Mouse (Mus musculus) intestine, embryonic 15.5 days (tissue): ENCODE measurements around the gene Rln3. TPM values are rescaled to one million over a fixed set of nuclear protein-coding genes. Genes with fewer than 3 reads are reported as not detected.
"Not testable (repeated sequence)": the region's sequence is repeated elsewhere in the genome, so short reads cannot be mapped to it uniquely, and the experiment has no call there.

ENCODE experiments used
- ATAC-seq: fragments of 200-750 bp; cut with Nextera tagmentation; 2 replicates; pipeline ENCODE4 v1.8.0; 2017; ENCODE audit warnings: moderate TSS enrichment, moderate library complexity
- H3K27ac ChIP-seq: fragments of 300-500 bp; sonication (generic); 2 replicates; pipeline ENCODE4 v1.5.1; 2015; ENCODE audit warnings: mild to moderate bottlenecking, inconsistent platforms
- H3K27me3 ChIP-seq: fragments of 300-500 bp; sonication (generic); replicated peaks from 2 replicates; pipeline ENCODE4 v1.6.1; 2015; ENCODE audit warnings: inconsistent platforms
- H3K36me3 ChIP-seq: fragments of 300-500 bp; sonication (generic); 2 replicates; pipeline ENCODE4 v1.6.1; 2015; ENCODE audit warnings: inconsistent platforms
- H3K4me1 ChIP-seq: fragments of 300-500 bp; sonication (generic); replicated peaks from 2 replicates; pipeline ENCODE4 v1.6.1; 2015; ENCODE audit warnings: inconsistent platforms
- H3K4me2 ChIP-seq: fragments of 300-500 bp; sonication (generic); replicated peaks from 2 replicates; pipeline ENCODE4 v1.6.1; 2015; ENCODE audit warnings: mild to moderate bottlenecking, inconsistent platforms
- H3K4me3 ChIP-seq: fragments of 300-500 bp; sonication (generic); replicated peaks from 2 replicates; pipeline ENCODE4 v1.5.1; 2015; ENCODE audit warnings: inconsistent platforms
- H3K9ac ChIP-seq: fragments of 300-500 bp; sonication (generic); 2 replicates; pipeline ENCODE4 v1.6.1; 2015; ENCODE audit warnings: inconsistent platforms
- H3K9me3 ChIP-seq: fragments of 300-500 bp; sonication (generic); 2 replicates; pipeline ENCODE4 v1.6.1; 2016; ENCODE audit warnings: inconsistent platforms
- WGBS: fragments of 180-500 bp; shearing (Covaris S2); methylation state at CpG from one replicate; pipeline ENCODE4 v1.1.7; 2015; 5-methylcytosine and 5-hydroxymethylcytosine counted together
- polyA plus RNA-seq: library from polyadenylated mRNA; unstranded; fragments of >200 nt; fragmentation: Nextera tagmentation; extraction: Ambion mirVana; gene quantifications from 2 replicates; pipeline ENCODE4 v1.2.1, GENCODE M21; 2015

The Rln3 gene
- polyA plus RNA-seq, 1 experiment from 2014 or later: 0.31 TPM

- peaks cover 27% of the 10 kb centered on the region for H3K4me1 ChIP-seq
- peak overlapping the region; percentile 47 for H3K4me3 ChIP-seq
- no peak overlapping the region for H3K27ac ChIP-seq
- H3K9me3 ChIP-seq: no peaks in the 10 kb centered on the region
- H3K36me3 ChIP-seq: no peaks in the 10 kb centered on the region
- H3K4me2 ChIP-seq: peak overlapping the region; percentile 99
- peaks cover 35% of the 10 kb centered on the region for H3K27me3 ChIP-seq
- 15% methylated on average over 35 of the region's 35 CpGs for WGBS
- H3K9ac ChIP-seq: 0 out of 2 replicates have a peak overlapping the region, but pooled peaks have one; percentile 13
- peak; percentile 20 for ATAC-seq
These were observed 32.2 kb downstream of the Rln3 start for GRCm38 (mm10) chr8:84012499-84013165.

GRCm38 (mm10) chr8:84011705-84012498 lies 32.9 kb downstream of the Rln3 start, which contains the start of gene 2210011C24Rik:
TSS of gene 2210011C24Rik (minus strand) at chr8:84012171.
- H3K9me3 ChIP-seq: no peaks in the 10 kb centered on the region
- peak within 1 kb of the TSS; percentile 53 for H3K9ac ChIP-seq
- 1% methylated on average over 44 of the region's 45 CpGs for WGBS
- H3K4me3 ChIP-seq: peak within 1 kb of the TSS; percentile 47
- H3K36me3 ChIP-seq: no peaks in the 10 kb centered on the region
- peak within 1 kb of the TSS; percentile 99 for H3K4me2 ChIP-seq
- peaks cover 27% of the 10 kb centered on the region for H3K4me1 ChIP-seq
- H3K27ac ChIP-seq: peak within 1 kb of the TSS; percentile 37
- peak; percentile 78 for ATAC-seq
- H3K27me3 ChIP-seq: peaks cover 35% of the 10 kb centered on the region

- Histone ChIP-seq H3K36me3 (no peaks in the 10 kb centered on the region), H3K27ac (peak overlapping the region; percentile 37), H3K4me3 (peak overlapping the region; percentile 47), H3K9ac (peak overlapping the region; percentile 53), H3K9me3 (no peaks in the 10 kb centered on the region), H3K27me3 (peaks cover 35% of the 10 kb centered on the region), H3K4me1 (peaks cover 27% of the 10 kb centered on the region), H3K4me2 (peak overlapping the region; percentile 99)
- ATAC-seq: peak; percentile 68
- 1% methylated on average over 83 of the region's 83 CpGs for WGBS
These were observed 33.9 kb downstream of the Rln3 start for GRCm38 (mm10) chr8:84010625-84011611.

DNA sequence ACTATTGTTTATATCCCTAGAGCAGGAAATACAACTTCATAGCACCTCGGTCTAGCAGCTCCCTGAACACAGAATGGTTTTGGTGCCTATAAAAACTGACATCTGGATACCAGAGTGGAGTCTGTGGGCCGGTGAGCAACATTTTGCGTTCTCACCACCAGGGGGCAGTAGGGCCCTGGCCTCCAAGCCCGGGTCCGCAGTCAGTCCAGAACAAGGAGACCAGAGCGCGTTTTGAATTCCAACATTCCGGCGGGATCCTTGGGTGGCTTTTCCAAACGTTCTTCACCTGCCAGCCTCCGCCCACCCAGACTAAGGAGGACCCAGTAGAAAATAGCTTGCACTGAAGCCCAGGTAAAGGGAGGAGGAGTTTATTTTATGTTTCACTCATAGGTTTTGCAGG lies 34.9 kb downstream of the Rln3 start:
- no peak overlapping the region for H3K27ac ChIP-seq
- H3K4me1 ChIP-seq: peaks cover 30% of the 10 kb centered on the region
- WGBS: 1% methylated on average over 11 of the region's 11 CpGs
- no peak overlapping the region for H3K4me3 ChIP-seq
- peaks cover 35% of the 10 kb centered on the region for H3K27me3 ChIP-seq
- H3K9ac ChIP-seq: no peak overlapping the region
- H3K36me3 ChIP-seq: no peaks in the 10 kb centered on the region
- no peaks in the 10 kb centered on the region for H3K9me3 ChIP-seq
- ATAC-seq: peak; percentile 46
- H3K4me2 ChIP-seq: peak overlapping the region; percentile 99; the same call in 1 of the 2 replicates

GRCm38 (mm10) chr8:84008362-84008761 lies 36.4 kb downstream of the Rln3 start:
- Histone ChIP-seq H3K36me3 (no peaks in the 10 kb centered on the region), H3K4me1 (peaks cover 38% of the 10 kb centered on the region), H3K4me2 (no peak overlapping the region), H3K9me3 (no peaks in the 10 kb centered on the region), H3K27me3 (peaks cover 32% of the 10 kb centered on the region), H3K9ac (no peak overlapping the region), H3K4me3 (no peak overlapping the region), H3K27ac (no peak overlapping the region)
- ATAC-seq: no peak
- WGBS: 32% methylated on average over 7 of the region's 7 CpGs

GRCm38 (mm10) chr8:84005502-84005901 lies 39.3 kb downstream of the Rln3 start:
- not testable (repeated sequence) for H3K4me3 ChIP-seq, H3K27ac ChIP-seq, H3K9me3 ChIP-seq, ATAC-seq, H3K4me2 ChIP-seq, H3K36me3 ChIP-seq, H3K9ac ChIP-seq, H3K27me3 ChIP-seq
- peaks cover 20% of the 10 kb centered on the region for H3K4me1 ChIP-seq
- WGBS: 94% methylated on average over 7 of the region's 7 CpGs

DNA sequence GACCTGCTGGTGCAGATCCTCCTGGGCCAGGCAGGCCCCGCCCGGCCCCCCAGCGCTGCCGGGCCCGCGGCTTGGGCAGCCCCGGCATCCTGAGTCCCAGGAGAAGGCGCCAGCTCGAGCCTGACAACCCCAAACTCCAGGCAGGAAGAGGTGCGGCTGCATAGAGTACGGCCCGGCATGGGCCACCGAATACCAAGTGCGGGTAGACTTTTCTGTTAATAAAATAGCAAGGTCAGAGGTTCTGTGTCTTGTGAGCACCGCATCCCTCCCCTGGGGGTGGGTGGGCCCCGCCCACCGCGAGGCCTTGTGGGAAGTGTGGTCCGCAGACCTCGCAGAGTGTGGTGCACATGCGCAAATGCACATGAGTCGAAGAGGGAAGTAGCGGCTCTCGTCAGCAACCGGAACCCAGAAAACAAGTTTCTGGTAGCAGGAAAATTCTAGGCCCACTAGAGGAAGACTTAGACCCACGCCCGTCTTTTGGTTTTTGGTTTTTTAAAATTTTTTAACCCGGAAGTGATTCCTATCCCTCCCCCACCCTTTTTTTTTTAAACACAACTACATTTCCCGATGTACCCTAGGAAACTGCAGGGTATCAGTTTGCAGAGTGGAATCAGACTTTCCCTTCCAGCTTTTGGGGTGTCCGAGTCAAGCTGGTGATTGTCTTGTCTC lies 40.1 kb downstream of the Rln3 start:
- Histone ChIP-seq H3K4me2 (peak overlapping the region; percentile 92), H3K9ac (peak overlapping the region; percentile 67), H3K4me3 (peak overlapping the region; percentile 55), H3K27ac (peak overlapping the region; percentile 74), H3K36me3 (peaks cover 4% of the 10 kb centered on the region), H3K9me3 (no peaks in the 10 kb centered on the region), H3K4me1 (peaks cover 17% of the 10 kb centered on the region), H3K27me3 (no peaks in the 10 kb centered on the region)
- peak; percentile 90 for ATAC-seq
- WGBS: 1% methylated on average over 30 of the region's 30 CpGs

GRCm38 (mm10) chr8:84003612-84004246 lies 41.1 kb downstream of the Rln3 start:
- no peak overlapping the region for H3K27ac ChIP-seq
- H3K4me1 ChIP-seq: peaks cover 27% of the 10 kb centered on the region
- no peaks in the 10 kb centered on the region for H3K9me3 ChIP-seq
- H3K4me3 ChIP-seq: peak overlapping the region; percentile 55; the same call in 1 of the 2 replicates
- ATAC-seq: no peak
- H3K4me2 ChIP-seq: peak overlapping the region; percentile 92
- 75% methylated on average over 6 of the region's 6 CpGs for WGBS
- no peaks in the 10 kb centered on the region for H3K27me3 ChIP-seq
- H3K9ac ChIP-seq: peak overlapping the region; percentile 67; the same call in 1 of the 2 replicates
- peaks cover 4% of the 10 kb centered on the region for H3K36me3 ChIP-seq

DNA sequence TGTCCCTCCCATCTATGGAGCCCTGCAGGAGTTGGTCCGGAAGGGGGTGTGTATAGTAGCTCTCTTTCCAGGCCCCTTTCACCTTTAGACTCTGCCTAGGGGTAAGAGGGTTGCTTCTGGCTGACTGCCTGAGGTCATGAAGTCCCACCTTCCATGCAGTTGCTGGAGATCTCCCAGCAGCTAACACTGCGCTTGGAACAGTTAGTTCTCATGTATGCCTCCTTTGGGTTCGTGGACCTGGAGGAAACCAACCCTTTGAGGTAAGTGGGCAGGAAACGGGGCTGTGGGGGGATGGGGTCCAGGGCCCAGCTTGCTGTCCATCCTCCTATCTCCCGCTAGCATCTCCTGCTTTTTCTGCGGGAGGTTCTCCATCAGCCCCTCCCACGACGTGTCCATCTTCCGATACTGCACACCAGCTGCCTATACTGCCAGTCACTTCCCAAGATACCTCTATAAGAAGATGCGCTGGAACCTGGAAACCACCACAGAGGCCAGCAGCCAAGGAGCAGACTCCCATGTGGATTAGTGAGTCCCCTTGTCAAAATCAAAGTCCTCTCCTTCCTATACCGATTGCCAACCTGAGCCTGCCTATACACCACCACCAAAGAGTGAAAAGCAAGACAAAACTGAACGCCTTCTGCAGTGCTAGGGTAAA lies 41.7 kb downstream of the Rln3 start:
- Histone ChIP-seq H3K4me2 (no peak overlapping the region), H3K27ac (no peak overlapping the region), H3K9ac (no peak overlapping the region), H3K4me3 (no peak overlapping the region), H3K36me3 (peaks cover 4% of the 10 kb centered on the region), H3K9me3 (no peaks in the 10 kb centered on the region), H3K27me3 (no peaks in the 10 kb centered on the region), H3K4me1 (peaks cover 27% of the 10 kb centered on the region)
- ATAC-seq: no peak
- WGBS: 68% methylated on average over 12 of the region's 12 CpGs

DNA sequence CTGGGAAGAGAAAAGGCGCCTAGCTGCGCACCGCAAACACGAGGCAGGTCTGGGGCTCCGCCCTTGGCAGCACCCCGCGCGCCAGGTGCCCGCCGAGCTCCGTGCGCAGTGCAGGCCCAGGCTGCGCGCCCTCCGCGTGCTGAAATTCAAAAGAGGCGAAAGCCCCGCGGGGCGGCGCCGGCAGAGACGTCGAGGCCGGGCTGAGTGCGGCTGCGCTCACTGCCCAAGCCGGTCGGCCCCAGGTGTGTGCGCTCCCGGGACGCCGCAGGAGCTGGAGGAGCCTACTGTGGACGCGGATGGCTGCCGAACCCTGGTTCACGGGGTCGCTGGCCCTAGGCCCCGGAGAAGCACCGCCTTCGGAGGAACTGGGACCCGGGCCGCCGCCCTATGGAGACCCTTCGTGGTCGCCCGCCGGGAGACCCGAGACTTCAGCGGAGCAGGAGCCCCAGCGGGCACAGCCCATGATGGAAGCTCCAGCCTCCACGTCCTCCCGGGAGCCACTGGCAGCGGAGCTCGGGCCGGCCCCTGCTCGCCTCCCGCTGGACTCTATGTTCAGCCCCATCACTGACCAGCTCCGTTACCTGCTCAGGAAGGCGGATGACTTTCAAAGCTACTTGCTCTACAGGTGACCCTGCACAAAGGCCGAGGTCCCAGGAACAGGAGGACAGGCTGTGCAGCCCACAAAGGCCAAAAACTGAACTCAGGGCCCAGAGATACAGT lies 43.4 kb downstream of the Rln3 start, which contains the start of gene 1700067K01Rik:
1700067K01Rik (plus strand) TSS at position 222 of the 720 bp plus-strand sequence.
- H3K4me3 ChIP-seq: no peak within 1 kb of the TSS
- ATAC-seq: no peak

More for the DNA sequence above, 43.4 kb downstream of the Rln3 start, which contains the start of gene 1700067K01Rik:
- 49% methylated on average over 61 of the region's 61 CpGs for WGBS
- Histone ChIP-seq H3K4me2 (no peak within 1 kb of the TSS; the same call in 1 of the 2 replicates), H3K27ac (no peak within 1 kb of the TSS), H3K9me3 (no peaks in the 10 kb centered on the region), H3K4me1 (peaks cover 27% of the 10 kb centered on the region), H3K9ac (no peak within 1 kb of the TSS), H3K36me3 (peaks cover 4% of the 10 kb centered on the region), H3K27me3 (no peaks in the 10 kb centered on the region)
